Mouse (Mus musculus) 416B (cell line): Measurements from ENCODE around the gene Epas1.

Source experiments
- DNase-seq: peaks from one replicate; pipeline ENCODE4 v3.0.0; 2011; ENCODE audit warnings: low read depth

Epas1 gene

GRCm38 (mm10) chr17:86787805-86788204, 34.3 kb downstream of the Epas1 start:
- DNase-seq, result no peak

GRCm38 (mm10) chr17:86788316-86788715, 34.8 kb downstream of the Epas1 start:
- no peak for DNase-seq

GRCm38 (mm10) chr17:86791925-86792324, 38.4 kb downstream of the Epas1 start:
- DNase-seq, result no peak

- no peak for DNase-seq
Measured at GRCm38 (mm10) chr17:86795773-86796172, 42.3 kb downstream of the Epas1 start.

GRCm38 (mm10) chr17:86797031-86797430, 43.5 kb downstream of the Epas1 start:
- no peak for DNase-seq

- no peak for DNase-seq
Measured at GRCm38 (mm10) chr17:86798460-86798859, 45.0 kb downstream of the Epas1 start.

GRCm38 (mm10) chr17:86798951-86799350, 45.5 kb downstream of the Epas1 start:
- no peak for DNase-seq

- no peak for DNase-seq
Measured at GRCm38 (mm10) chr17:86800535-86800934, 47.0 kb downstream of the Epas1 start.

- peak; percentile 32 for DNase-seq
Measured at GRCm38 (mm10) chr17:86801213-86801815, 47.8 kb downstream of the Epas1 start.

- DNase-seq, result no peak
Measured at GRCm38 (mm10) chr17:86801876-86802275, 48.4 kb downstream of the Epas1 start.

- no peak for DNase-seq
Measured at GRCm38 (mm10) chr17:86802351-86802985, 49.0 kb downstream of the Epas1 start.

GRCm38 (mm10) chr17:86803147-86803546, 49.6 kb downstream of the Epas1 start:
- DNase-seq, result no peak

GRCm38 (mm10) chr17:86803653-86804052, 50.2 kb downstream of the Epas1 start:
- DNase-seq, result no peak

- peak; percentile 30 for DNase-seq
Measured at GRCm38 (mm10) chr17:86812029-86812428, 58.5 kb downstream of the Epas1 start.

- peak; percentile 29 for DNase-seq
Measured at GRCm38 (mm10) chr17:86814320-86814719, 60.8 kb downstream of the Epas1 start.

- no peak for DNase-seq
Measured at GRCm38 (mm10) chr17:86815016-86815865, 61.7 kb downstream of the Epas1 start.

GRCm38 (mm10) chr17:86822017-86822737, 68.7 kb downstream of the Epas1 start:
- DNase-seq, result peak; percentile 10

GRCm38 (mm10) chr17:86824502-86825162, 71.1 kb downstream of the Epas1 start:
- DNase-seq, result no peak

GRCm38 (mm10) chr17:86825163-86825902, 71.8 kb downstream of the Epas1 start:
- DNase-seq, result peak; percentile 5

GRCm38 (mm10) chr17:86826376-86826775, 72.9 kb downstream of the Epas1 start:
- DNase-seq, result no peak
